Mouse (Mus musculus): ENCODE data around the gene Npff. TPM values are rescaled to one million over a fixed set of nuclear protein-coding genes. Genes with fewer than 3 reads are reported as not detected.

The Npff gene
- polyA plus RNA-seq, 1 experiment, result 0.94 TPM

DNA sequence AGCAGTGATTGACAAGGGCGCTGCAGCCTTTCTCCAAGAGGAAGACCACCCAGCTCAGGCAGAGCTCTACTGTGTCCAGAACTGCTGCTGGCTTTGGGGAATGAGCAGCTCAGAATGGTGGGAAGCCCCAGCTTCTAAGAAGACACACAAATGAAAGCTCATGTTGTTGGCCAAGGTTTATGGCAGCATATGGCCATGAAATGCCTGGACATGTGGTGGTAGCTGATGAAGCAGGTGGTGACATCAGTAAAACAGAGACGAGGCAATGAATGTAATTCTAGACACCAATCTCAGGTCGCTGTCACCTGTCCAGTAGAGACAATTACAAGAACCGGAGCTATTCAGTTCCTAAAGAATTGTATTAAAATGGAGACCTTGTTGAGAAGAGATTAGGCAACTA lies 20.1 kb upstream of the Npff start:
- Histone ChIP-seq H3K79me2 (ENCODE audit: control insufficient read depth, insufficient read depth) (no peaks in the 10 kb centered on the region), H3ac (ENCODE audit: control insufficient read depth, insufficient read length, low read depth) (no peak overlapping the region), H3K4me3 (ENCODE audit: insufficient read depth, poor library complexity, severe bottlenecking) (no peak overlapping the region), H3K36me3 (ENCODE audit: control insufficient read depth, insufficient read depth) (peaks cover 85% of the 10 kb centered on the region), H3K27me3 (ENCODE audit: control insufficient read depth, insufficient read depth, insufficient read length) (no peaks in the 10 kb centered on the region), H3K79me3 (ENCODE audit: low read depth) (no peaks in the 10 kb centered on the region)
- TF ChIP-seq FOSL1 (IDR thresholded peaks at IDR 0.05; ENCODE audit: insufficient read depth, low read length, poor library complexity, severe bottlenecking), result no peak
- no peak for TF ChIP-seq MYOD1 (IDR thresholded peaks at IDR 0.05; ENCODE audit: control insufficient read depth, insufficient read length, low read depth)
- no peak for TF ChIP-seq USF1 (IDR thresholded peaks at IDR 0.05; ENCODE audit: low read depth)
- no peak for TF ChIP-seq MAX (IDR thresholded peaks at IDR 0.05)
- no peak for TF ChIP-seq CTCF (IDR thresholded peaks at IDR 0.05; ENCODE audit: control insufficient read depth, insufficient read depth, insufficient read length)
- no peak for TF ChIP-seq MYOG (IDR thresholded peaks at IDR 0.05; ENCODE audit: control insufficient read depth, extremely low read depth, insufficient read length)
- TF ChIP-seq CEBPB (IDR thresholded peaks at IDR 0.05; ENCODE audit: low read depth), result no peak

DNA sequence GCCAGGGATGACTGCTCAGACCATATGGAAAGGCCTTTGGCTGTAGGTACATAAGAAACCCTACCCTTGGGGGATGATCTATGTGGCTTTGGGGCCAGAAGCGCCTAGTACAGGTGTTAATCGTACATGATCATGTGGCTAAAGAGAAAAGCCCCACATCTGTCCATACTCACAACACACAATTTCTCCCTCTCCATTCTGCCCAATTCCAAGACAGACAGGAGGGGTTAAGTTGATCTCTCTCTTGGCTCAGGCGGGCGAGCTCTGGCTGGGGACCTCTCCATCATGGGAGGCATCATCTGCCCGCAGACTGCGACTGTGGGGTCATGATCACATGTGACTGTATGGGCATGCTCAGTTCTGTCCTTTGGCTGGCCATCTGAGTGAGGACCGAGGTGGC lies 9.2 kb upstream of the Npff start:
- H3ac ChIP-seq (ENCODE audit: control insufficient read depth, insufficient read length, low read depth), result no peak overlapping the region
- H3K27me3 ChIP-seq (ENCODE audit: control insufficient read depth, insufficient read depth, insufficient read length), result no peaks in the 10 kb centered on the region
- H3K4me3 ChIP-seq (ENCODE audit: insufficient read depth, poor library complexity, severe bottlenecking), result no peak overlapping the region
- no peaks in the 10 kb centered on the region for H3K79me3 ChIP-seq (ENCODE audit: low read depth)
- H3K36me3 ChIP-seq (ENCODE audit: control insufficient read depth, insufficient read depth), result peaks cover 98% of the 10 kb centered on the region
- no peak for TF ChIP-seq CEBPB (IDR thresholded peaks at IDR 0.05; ENCODE audit: low read depth)
- TF ChIP-seq FOSL1 (IDR thresholded peaks at IDR 0.05; ENCODE audit: insufficient read depth, low read length, poor library complexity, severe bottlenecking), result no peak
- no peak for TF ChIP-seq USF1 (IDR thresholded peaks at IDR 0.05; ENCODE audit: low read depth)
- TF ChIP-seq MYOG (IDR thresholded peaks at IDR 0.05; ENCODE audit: control insufficient read depth, extremely low read depth, insufficient read length), result no peak
- TF ChIP-seq MAX (IDR thresholded peaks at IDR 0.05), result no peak
- TF ChIP-seq MYOD1 (IDR thresholded peaks at IDR 0.05; ENCODE audit: control insufficient read depth, insufficient read length, low read depth), result no peak
- no peak for TF ChIP-seq CTCF (IDR thresholded peaks at IDR 0.05; ENCODE audit: control insufficient read depth, insufficient read depth, insufficient read length)
- H3K79me2 ChIP-seq (ENCODE audit: control insufficient read depth, insufficient read depth), result no peaks in the 10 kb centered on the region

DNA sequence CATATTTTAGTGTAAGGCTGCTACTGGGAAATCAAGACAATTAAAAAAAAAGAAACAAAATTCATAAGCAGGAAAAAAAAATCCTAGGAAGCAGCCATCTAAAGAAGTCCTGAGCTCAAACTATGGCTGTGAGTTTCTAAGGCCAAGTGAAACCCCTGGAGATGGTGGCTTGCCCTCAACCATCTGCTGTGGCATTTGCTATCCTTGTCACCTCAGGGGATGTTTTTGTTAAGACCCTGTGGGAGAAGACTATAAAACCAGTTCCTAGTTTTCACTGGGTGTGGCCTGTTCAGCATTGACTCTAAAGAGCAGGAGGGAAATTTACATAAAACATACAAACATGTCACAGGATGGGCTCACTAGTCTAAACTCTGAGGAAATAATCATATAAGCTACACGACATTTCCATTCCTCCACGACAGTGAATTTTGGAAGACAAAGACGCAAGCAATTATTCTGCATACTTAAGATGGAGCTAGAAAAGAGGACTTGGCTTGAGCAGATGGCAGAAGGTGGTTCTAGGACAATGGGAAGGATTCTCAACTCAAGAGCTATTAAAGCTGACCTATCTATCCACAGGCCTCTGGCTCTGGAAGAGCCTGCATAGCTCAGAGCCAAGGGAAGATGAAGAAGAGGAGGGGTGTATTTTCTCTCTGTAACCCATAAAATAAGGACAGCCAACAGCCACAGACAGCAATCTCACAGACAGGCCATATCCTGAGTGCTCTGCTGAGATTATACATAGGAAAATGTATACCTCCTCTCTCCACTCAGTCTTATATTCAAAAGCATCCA lies 7.6 kb upstream of the Npff start:
- Histone ChIP-seq H3K79me2 (ENCODE audit: control insufficient read depth, insufficient read depth) (no peaks in the 10 kb centered on the region), H3K36me3 (ENCODE audit: control insufficient read depth, insufficient read depth) (peaks cover 98% of the 10 kb centered on the region), H3K79me3 (ENCODE audit: low read depth) (no peaks in the 10 kb centered on the region), H3ac (ENCODE audit: control insufficient read depth, insufficient read length, low read depth) (no peak overlapping the region), H3K4me3 (ENCODE audit: insufficient read depth, poor library complexity, severe bottlenecking) (no peak overlapping the region), H3K27me3 (ENCODE audit: control insufficient read depth, insufficient read depth, insufficient read length) (no peaks in the 10 kb centered on the region)
- no peak for TF ChIP-seq FOSL1 (IDR thresholded peaks at IDR 0.05; ENCODE audit: insufficient read depth, low read length, poor library complexity, severe bottlenecking)
- no peak for TF ChIP-seq CTCF (IDR thresholded peaks at IDR 0.05; ENCODE audit: control insufficient read depth, insufficient read depth, insufficient read length)
- TF ChIP-seq MAX (IDR thresholded peaks at IDR 0.05), result no peak
- TF ChIP-seq CEBPB (IDR thresholded peaks at IDR 0.05; ENCODE audit: low read depth), result no peak
- no peak for TF ChIP-seq USF1 (IDR thresholded peaks at IDR 0.05; ENCODE audit: low read depth)
- no peak for TF ChIP-seq MYOD1 (IDR thresholded peaks at IDR 0.05; ENCODE audit: control insufficient read depth, insufficient read length, low read depth)
- TF ChIP-seq MYOG (IDR thresholded peaks at IDR 0.05; ENCODE audit: control insufficient read depth, extremely low read depth, insufficient read length), result no peak

DNA sequence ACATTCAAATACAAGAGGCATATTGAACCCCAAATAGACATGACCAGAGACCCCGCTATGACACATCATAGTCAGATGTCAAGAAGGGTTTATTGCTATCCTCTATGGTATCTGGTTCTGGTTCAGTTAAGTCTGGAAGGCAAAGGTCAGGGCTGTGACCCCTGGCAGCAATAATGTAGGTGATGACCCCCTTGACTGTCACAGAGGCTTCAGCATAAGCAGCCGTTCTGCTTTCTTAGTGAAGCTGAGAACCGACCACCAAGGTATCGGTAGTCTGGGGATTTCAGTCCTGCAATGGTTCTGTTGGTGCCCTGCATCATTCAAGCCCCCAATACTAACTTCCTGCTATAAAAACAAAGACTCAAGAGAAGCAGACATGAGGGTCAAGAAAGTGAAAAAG lies 6.8 kb upstream of the Npff start:
- H3K79me3 ChIP-seq (ENCODE audit: low read depth), result no peaks in the 10 kb centered on the region
- H3K4me3 ChIP-seq (ENCODE audit: insufficient read depth, poor library complexity, severe bottlenecking), result no peak overlapping the region
- H3K79me2 ChIP-seq (ENCODE audit: control insufficient read depth, insufficient read depth), result no peaks in the 10 kb centered on the region
- no peak overlapping the region for H3ac ChIP-seq (ENCODE audit: control insufficient read depth, insufficient read length, low read depth)
- TF ChIP-seq MYOG (IDR thresholded peaks at IDR 0.05; ENCODE audit: control insufficient read depth, extremely low read depth, insufficient read length) (no peak), CTCF (IDR thresholded peaks at IDR 0.05; ENCODE audit: control insufficient read depth, insufficient read depth, insufficient read length) (no peak), CEBPB (IDR thresholded peaks at IDR 0.05; ENCODE audit: low read depth) (no peak), MYOD1 (IDR thresholded peaks at IDR 0.05; ENCODE audit: control insufficient read depth, insufficient read length, low read depth) (no peak), FOSL1 (IDR thresholded peaks at IDR 0.05; ENCODE audit: insufficient read depth, low read length, poor library complexity, severe bottlenecking) (no peak)
- H3K27me3 ChIP-seq (ENCODE audit: control insufficient read depth, insufficient read depth, insufficient read length), result no peaks in the 10 kb centered on the region
- peaks cover 96% of the 10 kb centered on the region for H3K36me3 ChIP-seq (ENCODE audit: control insufficient read depth, insufficient read depth)

DNA sequence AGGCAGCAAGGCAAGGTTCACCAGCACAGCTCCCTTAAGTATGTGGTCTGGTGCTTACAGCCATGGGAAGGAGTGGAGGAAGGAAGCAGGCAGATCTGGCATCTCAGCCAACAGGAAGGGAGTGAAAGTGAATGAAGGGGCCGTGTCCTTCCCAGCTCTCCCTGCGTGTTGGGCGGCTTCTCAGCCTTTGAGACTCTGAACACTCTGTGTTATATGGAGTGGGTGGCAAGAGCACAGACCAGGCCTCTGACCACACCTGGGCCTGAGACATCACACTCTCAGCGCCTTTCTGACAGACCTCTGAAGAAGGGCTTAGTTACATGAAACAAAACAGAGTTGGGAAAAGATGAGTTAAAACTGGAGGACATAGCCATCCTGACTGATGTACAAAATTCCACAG lies 5.8 kb upstream of the Npff start:
- Histone ChIP-seq H3ac (ENCODE audit: control insufficient read depth, insufficient read length, low read depth) (no peak overlapping the region), H3K4me3 (ENCODE audit: insufficient read depth, poor library complexity, severe bottlenecking) (no peak overlapping the region), H3K79me3 (ENCODE audit: low read depth) (no peaks in the 10 kb centered on the region), H3K36me3 (ENCODE audit: control insufficient read depth, insufficient read depth) (peaks cover 95% of the 10 kb centered on the region), H3K79me2 (ENCODE audit: control insufficient read depth, insufficient read depth) (no peaks in the 10 kb centered on the region), H3K27me3 (ENCODE audit: control insufficient read depth, insufficient read depth, insufficient read length) (no peaks in the 10 kb centered on the region)
- TF ChIP-seq CTCF (IDR thresholded peaks at IDR 0.05; ENCODE audit: control insufficient read depth, insufficient read depth, insufficient read length) (no peak), USF1 (IDR thresholded peaks at IDR 0.05; ENCODE audit: low read depth) (no peak), CEBPB (IDR thresholded peaks at IDR 0.05; ENCODE audit: low read depth) (no peak), MAX (IDR thresholded peaks at IDR 0.05) (no peak), MYOD1 (IDR thresholded peaks at IDR 0.05; ENCODE audit: control insufficient read depth, insufficient read length, low read depth) (no peak), MYOG (IDR thresholded peaks at IDR 0.05; ENCODE audit: control insufficient read depth, extremely low read depth, insufficient read length) (no peak), FOSL1 (IDR thresholded peaks at IDR 0.05; ENCODE audit: insufficient read depth, low read length, poor library complexity, severe bottlenecking) (no peak)

Measured in C2C12 (cell line).